Mouse (Mus musculus) forebrain, embryonic 14.5 days (tissue): ENCODE results near the gene Cnih3. TPM values are rescaled to one million over a fixed set of nuclear protein-coding genes. Genes with fewer than 3 reads are reported as not detected.

Experiments used
- ATAC-seq: fragments of 200-750 bp; cut with Nextera tagmentation; 2 replicates; pipeline ENCODE4 v1.8.0; 2017; ENCODE audit warnings: mild to moderate bottlenecking, moderate library complexity
- DNase-seq: peaks from one replicate; pipeline ENCODE4 v3.0.0-alpha.2; 2015; ENCODE audit warnings: low spot score
- H3K27ac ChIP-seq: fragments of 300-500 bp; sonication (generic); 2 replicates; pipeline ENCODE4 v1.5.1; 2014; ENCODE audit warnings: low read depth, mild to moderate bottlenecking, control low read depth, low read length, moderate library complexity
- H3K27me3 ChIP-seq: fragments of 300-500 bp; sonication (generic); replicated peaks from 2 replicates; pipeline ENCODE4 v1.6.1; 2014; ENCODE audit warnings: low read length, control low read depth, mixed read lengths; ENCODE audit not compliant: control insufficient read depth, insufficient read depth
- H3K36me3 ChIP-seq: fragments of 300-500 bp; sonication (generic); 2 replicates; pipeline ENCODE4 v1.6.1; 2014; ENCODE audit warnings: low read length, control low read depth; ENCODE audit not compliant: control insufficient read depth, insufficient read depth
- H3K4me1 ChIP-seq: fragments of 300-500 bp; sonication (generic); 2 replicates; pipeline ENCODE4 v1.6.1; 2014; ENCODE audit warnings: antibody characterized with exemption, low read length, control low read depth; ENCODE audit not compliant: control insufficient read depth, insufficient read depth
- H3K4me2 ChIP-seq: fragments of 300-500 bp; sonication (generic); 2 replicates; pipeline ENCODE4 v1.6.1; 2014; ENCODE audit warnings: mild to moderate bottlenecking, control low read depth, low read length
- H3K4me3 ChIP-seq: fragments of 300-500 bp; sonication (generic); 2 replicates; pipeline ENCODE4 v1.5.1; 2014; ENCODE audit warnings: low read depth, low read length, control low read depth
- H3K9ac ChIP-seq: fragments of 300-500 bp; sonication (generic); 2 replicates; pipeline ENCODE4 v1.6.1; 2014; ENCODE audit warnings: mild to moderate bottlenecking, low read length, control low read depth, moderate library complexity
- H3K9me3 ChIP-seq: fragments of 300-500 bp; sonication (generic); replicated peaks from 2 replicates; pipeline ENCODE4 v1.6.1; 2016; ENCODE audit warnings: low read length, control low read depth, mixed read lengths; ENCODE audit not compliant: control insufficient read depth
- WGBS: fragments of 180-500 bp; shearing (Covaris S2); extraction: QIAGEN DNeasy Blood & Tissue Kit; methylation state at CpG from one replicate; pipeline ENCODE4 v1.1.7; 2014; 5-methylcytosine and 5-hydroxymethylcytosine counted together
- polyA plus RNA-seq: library from polyadenylated mRNA; unstranded; fragments of >200 nt; fragmentation: Nextera tagmentation; extraction: Ambion mirVana; gene quantifications from 2 replicates; pipeline ENCODE4 v1.2.1, GENCODE M21; 2014

Cnih3 gene
- polyA plus RNA-seq, 1 experiment from 2014 or later: 17.0 TPM

DNA sequence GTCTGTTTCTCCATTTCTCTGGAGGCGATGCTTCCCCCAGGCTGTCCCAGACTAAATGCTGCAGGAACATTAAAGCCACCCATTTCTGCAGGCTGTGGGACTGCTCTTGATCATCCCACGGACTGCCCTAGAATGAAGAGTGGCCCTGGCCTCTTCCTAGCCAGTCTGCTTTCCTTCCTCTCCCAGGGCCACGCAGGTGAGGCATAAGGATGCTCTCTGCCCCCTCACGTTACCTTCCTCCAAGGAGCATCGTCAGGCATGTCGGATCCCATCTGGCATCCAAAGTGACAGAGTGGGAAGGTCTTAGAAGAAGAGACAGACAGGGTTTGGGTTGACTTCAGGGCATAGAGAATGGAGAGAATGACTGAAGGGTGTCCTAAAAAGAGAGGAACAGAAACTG lies 33.0 kb upstream of the Cnih3 start:
- no peak overlapping the region for H3K27ac ChIP-seq
- no peak overlapping the region for H3K9ac ChIP-seq
- no peaks in the 10 kb centered on the region for H3K9me3 ChIP-seq
- H3K4me1 ChIP-seq: no peaks in the 10 kb centered on the region
- no peak for ATAC-seq
- WGBS: 81% methylated on average over 6 of the region's 6 CpGs
- H3K36me3 ChIP-seq: no peaks in the 10 kb centered on the region
- no peak overlapping the region for H3K4me3 ChIP-seq
- H3K27me3 ChIP-seq: no peaks in the 10 kb centered on the region
- no peak overlapping the region for H3K4me2 ChIP-seq
- no peak for DNase-seq

- Histone ChIP-seq H3K4me2 (no peak overlapping the region), H3K9me3 (no peaks in the 10 kb centered on the region), H3K27ac (no peak overlapping the region), H3K4me1 (0 out of 2 replicates have a peak, but pooled peaks cover 3% of the 10 kb centered on the region), H3K36me3 (no peaks in the 10 kb centered on the region), H3K9ac (no peak overlapping the region), H3K27me3 (no peaks in the 10 kb centered on the region), H3K4me3 (no peak overlapping the region)
- ATAC-seq (no peak), DNase-seq (no peak)
- WGBS: 93% methylated on average over 5 of the region's 5 CpGs
Observed at GRCm38 (mm10) chr1:181321149-181321548, 31.3 kb upstream of the Cnih3 start.

DNA sequence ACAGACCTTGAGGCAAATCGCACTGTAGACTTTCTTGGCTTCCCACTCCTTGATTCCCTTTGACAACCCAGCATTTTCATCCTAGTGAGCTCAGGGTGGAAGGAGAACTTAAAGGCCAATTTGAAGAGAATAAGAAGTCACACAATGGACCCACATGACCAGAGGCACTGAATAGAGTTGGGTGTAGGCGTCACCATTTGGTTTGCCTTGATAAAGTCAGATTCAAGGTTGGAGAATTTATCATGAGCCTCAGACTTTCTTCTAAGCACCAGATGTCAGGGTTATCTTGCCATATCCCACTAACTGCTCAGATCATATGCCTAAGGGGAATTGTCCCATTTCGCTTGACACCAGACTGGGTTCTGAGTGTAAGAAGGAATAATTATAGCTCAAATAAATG lies 29.3 kb upstream of the Cnih3 start:
- H3K9me3 ChIP-seq: no peaks in the 10 kb centered on the region
- no peak overlapping the region for H3K4me3 ChIP-seq
- H3K4me1 ChIP-seq: 0 out of 2 replicates have a peak, but pooled peaks cover 3% of the 10 kb centered on the region
- no peaks in the 10 kb centered on the region for H3K36me3 ChIP-seq
- H3K27me3 ChIP-seq: no peaks in the 10 kb centered on the region
- H3K27ac ChIP-seq: no peak overlapping the region
- no peak overlapping the region for H3K4me2 ChIP-seq
- DNase-seq (no peak), ATAC-seq (no peak)
- no peak overlapping the region for H3K9ac ChIP-seq
- 84% methylated on average over 3 of the region's 3 CpGs for WGBS

DNA sequence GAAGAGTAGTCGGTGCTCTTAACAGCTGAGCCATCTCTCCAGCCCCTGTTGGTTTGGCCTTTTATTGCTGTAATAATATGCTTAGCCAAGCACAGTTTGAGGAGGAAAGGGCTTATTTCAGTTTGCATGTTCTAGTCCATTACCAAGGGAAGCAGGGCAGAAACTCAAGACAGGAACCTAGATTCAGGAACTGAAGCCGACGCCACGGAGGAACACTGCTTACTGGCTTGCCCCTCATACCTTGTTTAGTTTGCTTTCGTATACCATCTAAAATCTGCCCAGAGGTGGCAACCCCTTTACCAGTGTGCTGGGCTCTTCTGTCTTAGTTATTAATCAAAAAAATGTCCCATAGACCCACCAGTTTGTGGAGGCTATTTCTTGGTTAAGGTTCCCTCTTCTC lies 25.3 kb upstream of the Cnih3 start:
- 0 out of 2 replicates have a peak, but pooled peaks cover 3% of the 10 kb centered on the region for H3K4me1 ChIP-seq
- 95% methylated on average over 5 of the region's 5 CpGs for WGBS
- H3K4me2 ChIP-seq: no peak overlapping the region
- no peak for ATAC-seq
- DNase-seq: no peak
- no peaks in the 10 kb centered on the region for H3K36me3 ChIP-seq
- H3K27me3 ChIP-seq: no peaks in the 10 kb centered on the region
- H3K27ac ChIP-seq: no peak overlapping the region
- H3K9me3 ChIP-seq: no peaks in the 10 kb centered on the region
- H3K9ac ChIP-seq: no peak overlapping the region
- H3K4me3 ChIP-seq: no peak overlapping the region

GRCm38 (mm10) chr1:181327636-181328420 lies 24.6 kb upstream of the Cnih3 start:
- no peak overlapping the region for H3K27ac ChIP-seq
- no peaks in the 10 kb centered on the region for H3K9me3 ChIP-seq
- 77% methylated on average over 10 of the region's 10 CpGs for WGBS
- H3K36me3 ChIP-seq: no peaks in the 10 kb centered on the region
- DNase-seq (no peak), ATAC-seq (no peak)
- 0 out of 2 replicates have a peak, but pooled peaks cover 3% of the 10 kb centered on the region for H3K4me1 ChIP-seq
- no peaks in the 10 kb centered on the region for H3K27me3 ChIP-seq
- H3K9ac ChIP-seq: no peak overlapping the region
- H3K4me3 ChIP-seq: no peak overlapping the region
- H3K4me2 ChIP-seq: no peak overlapping the region

DNA sequence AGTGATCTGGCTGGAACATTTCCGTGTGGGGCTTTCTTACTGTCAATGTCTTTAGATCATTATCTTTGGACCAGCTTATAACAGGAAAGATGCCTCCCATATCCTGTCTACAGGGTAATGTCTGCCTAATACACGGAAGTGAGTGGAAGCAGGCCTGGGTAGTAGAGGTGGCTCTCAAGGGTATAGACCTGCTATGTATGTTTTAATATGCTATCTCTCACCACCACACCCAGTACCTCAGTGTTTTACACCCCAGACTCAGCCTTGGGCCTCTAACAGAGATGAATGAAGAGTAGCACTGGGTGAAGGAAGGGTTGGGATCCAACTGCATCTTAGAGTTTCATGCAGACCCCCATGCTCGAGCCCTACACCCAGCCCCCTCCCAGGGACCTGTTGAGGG lies 23.3 kb upstream of the Cnih3 start:
- H3K4me3 ChIP-seq: no peak overlapping the region
- ATAC-seq (no peak), DNase-seq (no peak)
- H3K4me2 ChIP-seq: no peak overlapping the region
- H3K9ac ChIP-seq: no peak overlapping the region
- H3K9me3 ChIP-seq: no peaks in the 10 kb centered on the region
- no peaks in the 10 kb centered on the region for H3K36me3 ChIP-seq
- H3K27me3 ChIP-seq: no peaks in the 10 kb centered on the region
- 0 out of 2 replicates have a peak, but pooled peaks cover 3% of the 10 kb centered on the region for H3K4me1 ChIP-seq
- H3K27ac ChIP-seq: no peak overlapping the region
- 77% methylated on average over 3 of the region's 3 CpGs for WGBS

- WGBS: 17% methylated on average over 2 of the region's 2 CpGs
- no peak overlapping the region for H3K4me2 ChIP-seq
- H3K4me1 ChIP-seq: no peaks in the 10 kb centered on the region
- H3K27me3 ChIP-seq: no peaks in the 10 kb centered on the region
- H3K9ac ChIP-seq: no peak overlapping the region
- DNase-seq (no peak), ATAC-seq (no peak)
- H3K36me3 ChIP-seq: no peaks in the 10 kb centered on the region
- H3K9me3 ChIP-seq: no peaks in the 10 kb centered on the region
- H3K27ac ChIP-seq: no peak overlapping the region
- H3K4me3 ChIP-seq: no peak overlapping the region
Observed at GRCm38 (mm10) chr1:181332597-181332996, 19.8 kb upstream of the Cnih3 start.

- no peak for DNase-seq
- H3K9ac ChIP-seq: no peak overlapping the region
- ATAC-seq: no peak
- H3K27ac ChIP-seq: no peak overlapping the region
- H3K9me3 ChIP-seq: no peaks in the 10 kb centered on the region
- no peak overlapping the region for H3K4me2 ChIP-seq
- H3K36me3 ChIP-seq: no peaks in the 10 kb centered on the region
- H3K4me1 ChIP-seq: no peaks in the 10 kb centered on the region
- no peak overlapping the region for H3K4me3 ChIP-seq
- 94% methylated on average over 6 of the region's 6 CpGs for WGBS
- H3K27me3 ChIP-seq: no peaks in the 10 kb centered on the region
Observed at GRCm38 (mm10) chr1:181334329-181335018, 18.0 kb upstream of the Cnih3 start.

DNA sequence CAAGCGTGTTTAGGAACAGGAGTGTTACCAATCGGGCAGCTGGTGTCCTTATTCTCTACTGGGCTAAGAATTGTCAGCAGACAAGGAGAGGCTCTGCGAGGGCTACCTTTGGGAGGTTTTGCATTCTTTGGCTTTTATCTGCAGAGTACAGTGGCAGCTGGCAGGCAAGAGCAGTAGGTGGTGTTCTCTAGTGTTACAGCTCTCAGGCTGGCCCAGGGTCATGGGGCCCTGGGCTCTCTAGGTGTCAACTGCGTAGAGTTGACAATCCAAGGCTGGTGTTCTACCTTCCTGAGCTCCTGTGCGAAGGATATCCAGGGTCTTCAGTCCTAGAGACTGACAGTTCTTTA lies 17.4 kb upstream of the Cnih3 start:
- Histone ChIP-seq H3K27ac (no peak overlapping the region), H3K27me3 (no peaks in the 10 kb centered on the region), H3K9me3 (no peaks in the 10 kb centered on the region), H3K4me3 (no peak overlapping the region), H3K4me2 (no peak overlapping the region), H3K9ac (no peak overlapping the region), H3K4me1 (no peaks in the 10 kb centered on the region), H3K36me3 (no peaks in the 10 kb centered on the region)
- 96% methylated on average over 5 of the region's 5 CpGs for WGBS
- ATAC-seq (no peak), DNase-seq (no peak)
